Mouse (Mus musculus) adrenal gland, postnatal 36 days (tissue): ENCODE results near the gene Arhgap10. TPM values are rescaled to one million over a fixed set of nuclear protein-coding genes. Genes with fewer than 3 reads are reported as not detected.
"Not testable (repeated sequence)": the region's sequence is repeated elsewhere in the genome, so short reads cannot be mapped to it uniquely, and the experiment has no call there.

Experiments used
- DNase-seq, 2 experiments: peaks; one replicate each; pipeline ENCODE4 v3.0.0; 2021; ENCODE audit warnings: mixed read lengths in 1 of 2
- total RNA-seq, 2 experiments: library from RNA; stranded (reverse); gene quantifications; 2 replicates each; pipeline ENCODE4 v1.2.3; 2021

Gene Arhgap10
- total RNA-seq, 2 experiments from 2014 or later, result 18.5 to 28.0 TPM

- DNase-seq, result no peak
Measured at GRCm38 (mm10) chr8:77343335-77343734, 174.4 kb downstream of the Arhgap10 start.

- DNase-seq, result no peak
Measured at GRCm38 (mm10) chr8:77342144-77342543, 175.6 kb downstream of the Arhgap10 start.

DNA sequence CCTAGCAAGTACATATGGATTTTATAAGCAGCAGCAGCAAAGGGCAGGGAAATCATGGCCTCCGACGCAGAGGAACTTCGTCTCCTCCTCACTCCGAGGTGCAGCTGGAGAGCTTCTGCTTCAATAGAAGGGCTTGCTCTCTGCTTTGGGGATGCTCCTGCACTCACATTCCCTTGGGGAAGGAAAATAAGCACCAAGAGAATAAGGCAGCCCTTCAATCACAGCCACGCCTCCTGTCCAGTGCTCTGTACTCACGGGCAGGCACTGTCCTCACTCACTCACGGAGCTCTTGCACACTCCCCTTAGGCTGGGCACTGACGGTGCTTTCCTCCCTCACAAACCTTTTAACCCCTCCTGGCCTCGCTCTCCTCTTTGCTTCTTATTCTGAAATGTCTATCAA is 176.4 kb downstream of the Arhgap10 start:
- no peak for DNase-seq

GRCm38 (mm10) chr8:77340046-77340747 is 177.6 kb downstream of the Arhgap10 start:
- DNase-seq, result no peak

- DNase-seq, result no peak
Measured at GRCm38 (mm10) chr8:77337272-77337671, 180.5 kb downstream of the Arhgap10 start.

DNA sequence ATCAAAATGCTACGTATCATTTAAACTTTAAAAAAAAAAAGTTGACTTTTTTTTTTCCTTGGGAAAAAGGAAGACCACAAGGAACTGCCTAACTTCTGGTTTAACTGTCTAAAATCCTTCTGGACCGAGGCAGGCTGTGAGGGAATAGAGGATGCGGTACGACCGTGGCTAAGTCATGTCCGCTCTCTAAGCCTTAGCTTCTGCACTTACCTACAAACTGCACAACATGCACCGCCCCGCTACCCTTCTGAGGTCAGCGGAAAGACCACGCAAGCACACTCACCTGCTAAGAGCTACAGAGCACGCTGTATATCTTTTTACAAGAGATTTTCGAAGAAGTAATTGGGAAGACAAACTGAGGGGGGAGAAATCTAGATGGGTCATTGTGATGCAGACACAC is 186.6 kb downstream of the Arhgap10 start:
- DNase-seq, result no peak

DNA sequence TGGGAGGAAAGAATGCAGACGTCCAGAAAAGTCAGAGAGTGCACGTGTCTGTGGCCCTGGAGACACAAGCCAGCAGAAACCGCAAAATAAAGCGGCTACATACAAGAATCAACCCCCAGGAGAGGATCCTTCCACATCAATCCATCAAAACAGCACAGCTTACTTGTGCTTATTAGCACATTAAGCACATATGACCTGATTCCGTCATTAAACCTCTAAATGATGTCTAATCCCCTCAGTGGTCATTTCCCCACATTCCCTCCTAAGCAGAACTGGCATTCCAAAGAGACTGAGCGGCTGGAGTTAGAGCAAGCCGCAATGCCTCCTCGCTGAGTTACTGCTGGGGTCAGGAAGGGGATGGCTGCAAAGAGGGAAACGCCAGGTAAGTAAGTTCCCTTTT is 187.4 kb downstream of the Arhgap10 start:
- no peak for DNase-seq

DNA sequence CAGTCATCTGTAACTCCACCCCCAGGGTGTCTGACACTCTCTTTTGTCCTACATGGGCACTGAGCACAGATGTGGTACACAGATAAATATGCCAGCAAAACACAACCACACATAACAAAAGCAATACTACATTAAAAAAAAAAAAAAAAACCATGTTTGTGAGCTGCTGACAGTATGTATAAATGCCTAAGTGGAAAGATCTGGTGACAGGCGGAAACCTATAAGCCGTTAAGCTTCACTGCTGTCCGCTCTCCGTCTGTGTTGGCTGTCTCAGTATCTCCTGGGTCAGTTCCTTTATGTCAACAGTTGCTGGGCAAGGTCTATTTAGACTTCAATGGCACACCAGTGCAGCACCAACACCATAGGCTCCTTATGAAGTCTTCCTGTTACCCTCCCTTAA is 188.0 kb downstream of the Arhgap10 start:
- DNase-seq, result no peak

DNA sequence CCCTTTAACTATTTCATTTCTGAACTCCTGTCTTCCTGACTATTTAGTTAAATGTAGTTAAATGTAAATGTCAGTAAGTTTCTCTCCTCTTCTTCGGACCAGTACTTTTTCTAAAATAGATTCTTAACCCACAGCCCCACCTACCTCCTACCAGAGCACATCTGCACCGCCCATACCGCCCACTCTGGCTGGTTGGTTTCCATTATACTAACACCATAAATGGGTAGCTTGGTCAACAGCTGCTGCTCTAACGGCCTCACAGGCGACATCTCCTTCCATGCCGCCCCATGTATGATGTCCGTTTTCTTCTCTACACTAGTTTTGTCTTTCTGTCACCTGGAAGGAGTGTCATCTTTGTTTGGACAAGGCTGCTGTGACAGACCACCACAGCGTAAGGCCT is 189.3 kb downstream of the Arhgap10 start:
- no peak for DNase-seq

- no peak for DNase-seq
Measured at GRCm38 (mm10) chr8:77327326-77327725, 190.4 kb downstream of the Arhgap10 start.

- DNase-seq, result not testable (repeated sequence)
Measured at GRCm38 (mm10) chr8:77322727-77323126, 195.0 kb downstream of the Arhgap10 start.

GRCm38 (mm10) chr8:77321901-77322300 is 195.9 kb downstream of the Arhgap10 start:
- no peak for DNase-seq

- no peak for DNase-seq
Measured at GRCm38 (mm10) chr8:77318590-77318989, 199.2 kb downstream of the Arhgap10 start.

GRCm38 (mm10) chr8:77317771-77318170 is 200.0 kb downstream of the Arhgap10 start:
- DNase-seq, result no peak

- no peak for DNase-seq
Measured at GRCm38 (mm10) chr8:77313003-77313402, 204.8 kb downstream of the Arhgap10 start.

- no peak for DNase-seq
Measured at GRCm38 (mm10) chr8:77311762-77312161, 206.0 kb downstream of the Arhgap10 start.

GRCm38 (mm10) chr8:77310541-77310940 is 207.2 kb downstream of the Arhgap10 start:
- no peak for DNase-seq

- peak; percentile 5 to 48 for DNase-seq
Measured at GRCm38 (mm10) chr8:77310026-77310425, 207.7 kb downstream of the Arhgap10 start.

GRCm38 (mm10) chr8:77294599-77294998 is 223.2 kb downstream of the Arhgap10 start:
- no peak for DNase-seq

DNA sequence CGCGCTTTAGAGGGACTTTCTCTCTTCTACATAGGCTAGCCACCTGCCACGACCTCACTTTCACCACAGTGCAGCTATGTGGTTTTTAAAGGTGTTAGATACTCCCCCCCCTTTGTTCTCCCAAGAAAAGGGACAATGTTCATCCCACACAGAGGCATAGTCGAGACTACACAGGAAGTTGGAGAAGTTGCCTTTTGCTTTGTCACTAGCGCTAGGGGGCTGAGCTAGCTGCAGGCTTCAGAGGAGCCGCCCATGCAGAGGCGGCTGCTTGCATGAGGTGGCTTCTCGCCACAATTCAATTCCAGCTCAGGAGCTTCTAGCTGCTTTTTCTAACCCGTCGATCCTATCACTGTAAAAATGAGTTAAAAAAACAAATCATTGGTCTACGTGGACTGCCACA is 225.1 kb downstream of the Arhgap10 start:
- DNase-seq, result no peak

- no peak for DNase-seq
Measured at GRCm38 (mm10) chr8:77292120-77292519, 225.6 kb downstream of the Arhgap10 start.

DNA sequence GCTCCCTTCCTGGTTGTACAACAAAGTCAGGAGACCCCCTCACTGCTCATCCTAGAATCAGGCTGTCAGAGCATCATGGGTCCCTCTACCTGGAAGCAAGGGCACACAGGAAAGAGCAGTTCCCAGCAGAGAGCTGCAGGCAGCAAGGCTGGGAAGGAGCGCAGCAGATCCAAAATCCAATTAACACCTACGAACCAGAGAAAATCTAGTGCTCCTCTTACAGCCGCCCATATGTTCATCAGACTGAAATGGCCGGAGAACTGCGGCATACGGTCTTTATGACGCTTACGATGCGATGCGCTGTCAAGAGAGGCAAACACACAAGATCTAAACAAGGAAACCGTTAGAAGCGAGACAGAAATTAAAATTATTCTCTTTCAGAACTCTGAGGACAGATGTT is 229.3 kb downstream of the Arhgap10 start:
- no peak for DNase-seq

- DNase-seq, result no peak
Measured at GRCm38 (mm10) chr8:77288065-77288464, 229.7 kb downstream of the Arhgap10 start.

DNA sequence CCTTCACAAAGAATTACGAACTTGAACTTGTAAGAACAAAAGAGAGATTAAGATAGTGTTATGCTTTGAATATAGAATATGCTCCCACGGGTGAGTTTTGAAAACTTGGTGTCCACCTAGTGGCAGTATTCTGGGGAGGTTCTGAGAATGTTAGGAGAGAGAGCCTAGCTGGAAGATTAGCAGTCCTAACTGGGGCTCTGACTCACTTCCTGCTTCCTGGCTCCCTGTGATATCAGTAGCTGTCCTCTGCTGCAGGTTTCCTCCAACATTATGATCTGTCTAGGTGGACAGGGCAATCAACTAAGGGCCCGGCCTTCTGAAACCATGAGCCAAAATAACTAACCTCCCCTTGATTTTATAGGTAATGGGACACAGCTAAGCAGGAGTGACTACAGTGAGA is 233.3 kb downstream of the Arhgap10 start:
- no peak for DNase-seq
